Comparison of ENCODE assay signal across 12 mouse cellular contexts in the genomic region with DNA sequence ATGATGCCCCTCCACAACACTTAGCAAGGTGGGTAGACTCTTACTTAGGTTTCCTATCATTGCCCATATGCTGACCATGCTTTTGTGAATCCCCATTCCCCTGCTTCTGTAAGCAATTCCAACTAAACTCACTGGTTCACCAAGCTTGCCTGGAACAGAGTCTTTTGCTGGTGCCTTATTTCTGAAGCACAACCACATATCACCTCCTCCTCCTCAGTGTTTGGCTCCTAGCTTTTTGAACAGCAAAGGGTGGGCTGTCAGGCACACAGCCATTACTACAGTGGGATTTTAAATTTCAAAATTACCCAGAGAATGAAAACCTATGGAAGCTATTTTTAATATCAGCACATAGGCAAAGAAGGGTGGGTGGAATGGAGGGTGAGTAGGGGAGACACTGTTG.
"Had no signal": no experiment of that assay in that cellular context is flagged by ENCODE, and none has a peak within 500 bp of the region (broad histone marks: within the 10 kb centered on the region; RNA-seq: fewer than 3 reads in every experiment).

No protein-coding gene starts in this region.

- DNase-seq: retina, postnatal 1 day; right cerebral cortex, adult 18-20 months; right cerebral cortex, postnatal 14 days; right cerebral cortex, postnatal 25 days; right cerebral cortex, postnatal 4 days; spleen, adult 18-20 months; thymus, adult 18-20 months; thymus, adult 2 months; thymus, postnatal 14 days; thymus, postnatal 25 days; thymus, postnatal 36 days; thymus, postnatal 4 days had no signal
